Mouse (Mus musculus) CD4-positive naive resting alpha-beta T cell, adult 76 days (primary cell): Measurements from ENCODE around the gene Ufd1. TPM values are rescaled to one million over a fixed set of nuclear protein-coding genes. Genes with fewer than 3 reads are reported as not detected.

Experiments
- total RNA-seq: library from RNA; stranded (reverse); gene quantifications from one replicate; pipeline ENCODE4 v1.2.4, GENCODE M21; 2023

Ufd1 gene
- total RNA-seq: 105 TPM

DNA sequence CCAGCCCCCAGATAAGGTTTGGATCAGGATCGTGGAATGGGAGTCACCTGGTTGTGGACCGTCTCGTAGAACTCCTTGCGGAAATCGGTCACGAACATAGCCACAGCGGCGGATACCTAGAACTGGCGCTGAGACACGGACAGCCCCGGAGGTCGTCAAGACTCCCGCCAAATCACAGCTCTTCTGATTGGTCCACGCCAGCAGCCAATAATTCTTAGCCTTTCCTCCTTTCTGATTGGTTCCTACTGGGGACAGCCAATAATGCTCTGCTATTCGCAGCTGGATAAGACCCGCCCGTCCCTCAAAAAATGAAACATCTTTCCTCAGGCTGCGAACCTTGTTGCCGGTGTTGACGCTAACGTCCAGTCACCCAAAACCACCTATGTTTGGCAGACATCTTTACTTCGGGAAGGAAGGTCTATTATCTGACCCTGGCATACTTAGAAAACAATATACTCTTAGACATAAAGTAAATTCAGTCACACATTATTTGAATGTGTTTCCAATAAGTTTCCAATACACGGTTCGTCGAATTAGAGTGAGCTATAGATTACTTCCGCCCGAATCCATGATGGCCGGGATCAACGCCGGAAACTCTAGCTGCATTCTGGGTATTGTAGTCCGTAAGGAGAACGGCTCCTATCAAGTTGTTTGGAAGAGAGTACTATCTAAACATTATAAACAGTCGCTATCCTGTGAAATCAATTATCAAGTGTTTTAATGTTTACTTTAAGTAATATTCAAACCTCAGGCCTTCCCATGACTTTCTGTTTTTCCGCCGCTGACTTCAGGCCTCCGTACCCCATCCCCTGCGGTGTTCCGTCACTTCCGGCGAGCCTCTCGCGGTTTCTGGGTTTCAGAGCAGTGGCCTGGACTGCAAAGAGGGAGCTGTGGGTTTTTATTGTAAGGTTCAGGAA, at the start of gene Ufd1, which contains the start of gene Cdc45:
Gene Ufd1, plus strand, starts transcription at position 312 of the 917 bp plus-strand sequence.
Gene Cdc45, minus strand, starts transcription at position 520 of the 917 bp plus-strand sequence.

DNA sequence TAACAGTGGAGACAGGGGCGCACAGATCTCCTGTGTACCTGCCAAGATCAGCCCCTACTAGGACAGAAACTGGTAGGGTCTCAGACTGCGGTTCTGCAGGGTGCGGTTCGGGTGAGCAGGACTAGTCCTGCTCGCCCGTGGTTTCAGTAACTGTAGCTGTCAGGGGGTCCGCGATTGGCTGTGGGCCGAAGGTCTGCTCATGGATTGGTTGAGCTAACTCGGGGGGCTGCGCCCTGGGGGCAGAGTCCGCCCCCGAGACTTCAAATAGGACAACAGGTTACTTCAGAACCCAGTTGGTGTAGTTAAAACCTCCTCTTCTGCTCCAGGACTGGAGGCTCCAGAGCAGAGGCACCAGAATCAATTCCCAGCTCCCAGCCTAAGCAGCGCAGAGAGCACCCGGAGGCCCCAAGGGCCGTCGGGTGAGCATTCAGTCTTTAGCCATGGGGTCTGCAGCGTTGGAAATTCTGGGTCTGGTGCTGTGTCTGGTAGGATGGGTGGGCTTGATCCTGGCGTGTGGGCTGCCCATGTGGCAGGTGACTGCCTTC, 35.0 kb upstream of the Ufd1 start, which contains the start of gene Cldn5:
Gene Cldn5, plus strand, starts transcription at position 292 of the 545 bp plus-strand sequence.

GRCm38 (mm10) chr16:18836468-18837208, 25.1 kb downstream of the Ufd1 start, which contains the start of the genes 2510002D24Rik and Gm28539:
Gene 2510002D24Rik (plus strand): TSS chr16:18836578.
Gene Gm28539 (plus strand): TSS chr16:18836584.

DNA sequence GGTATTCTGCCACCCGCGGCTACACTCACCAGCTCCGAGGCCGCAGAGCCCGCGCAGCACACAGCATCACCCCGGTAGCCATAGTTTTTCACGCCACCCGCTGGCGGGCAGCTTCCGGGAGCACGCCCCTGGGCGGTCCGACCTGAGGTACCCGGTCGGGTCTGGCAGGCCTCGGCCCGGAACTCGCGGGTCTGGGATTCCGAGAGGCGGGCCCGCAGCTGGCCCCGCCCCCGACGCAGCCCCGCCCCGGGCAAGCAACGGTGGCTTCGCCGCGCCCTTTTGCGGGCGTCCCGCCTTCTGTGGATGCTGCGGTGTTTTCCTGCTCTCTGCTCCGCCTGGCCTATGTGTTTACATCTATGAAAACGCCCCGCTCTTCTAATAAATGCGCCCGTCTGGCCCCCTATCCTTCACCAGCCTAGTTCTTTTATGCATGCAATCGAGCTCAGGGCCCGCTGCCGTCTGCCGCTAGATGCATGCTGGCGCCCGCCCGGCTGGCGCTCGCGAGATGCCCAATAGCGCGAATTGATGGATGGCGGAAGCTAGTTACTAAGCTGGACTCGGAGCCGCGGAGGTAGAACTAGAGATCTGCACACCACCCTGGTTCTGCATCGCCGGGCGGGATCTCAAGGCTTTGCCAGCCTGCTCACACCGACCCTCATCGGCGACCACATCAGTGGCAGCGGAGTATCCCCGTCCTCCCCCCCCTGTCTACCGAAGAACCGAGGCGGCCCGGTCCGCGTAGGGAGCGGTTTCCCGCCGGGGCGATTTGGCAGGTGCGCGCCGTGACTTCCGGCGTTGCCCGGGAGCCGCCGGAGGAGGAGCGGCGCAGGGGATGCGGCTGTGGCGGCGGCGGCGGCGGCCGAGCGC, 65.1 kb downstream of the Ufd1 start, which contains the start of the genes Mrpl40 and Hira:
Gene Mrpl40, minus strand, starts transcription at position 421 of the 867 bp plus-strand sequence.
Gene Hira, plus strand, starts transcription at position 596 of the 867 bp plus-strand sequence.

Other genes with a start within 250 kb of the Ufd1 start
- gene Tbx1, start 221.1 kb upstream of the Ufd1 start, total RNA-seq: not detected
- 0.53 TPM for gene Gp1bb, start 189.4 kb upstream of the Ufd1 start, total RNA-seq
- not detected for gene Gm49601, start 185.4 kb upstream of the Ufd1 start, total RNA-seq
- gene Sept5, start 181.8 kb upstream of the Ufd1 start, total RNA-seq: not detected
- not detected for gene Cldn5, start 34.9 kb upstream of the Ufd1 start, total RNA-seq
- gene Cdc45, start 208 bp downstream of the Ufd1 start, total RNA-seq: 3.2 TPM
- gene 2510002D24Rik, start 24.8 kb downstream of the Ufd1 start, total RNA-seq: 47.1 TPM
- gene Gm28539, start 24.8 kb downstream of the Ufd1 start, total RNA-seq: 7.8 TPM
- 34.3 TPM for gene Mrpl40, start 65.1 kb downstream of the Ufd1 start, total RNA-seq
- gene Hira, start 65.3 kb downstream of the Ufd1 start, total RNA-seq: 96.4 TPM